Mouse (Mus musculus) midbrain, embryonic 11.5 days (tissue): ENCODE data around the gene Gm21981. TPM values are rescaled to one million over a fixed set of nuclear protein-coding genes. Genes with fewer than 3 reads are reported as not detected.
A peak's percentile ranks its signal among the peaks of the same experiment; 100 is the strongest.

ENCODE experiments used
- ATAC-seq: fragments of 200-750 bp; cut with Nextera tagmentation; 2 replicates; pipeline ENCODE4 v1.8.0; 2017; ENCODE audit warnings: moderate TSS enrichment, moderate library complexity; ENCODE audit not compliant: low FRiP score
- DNase-seq: peaks from one replicate; pipeline ENCODE4 v3.0.0; 2015; ENCODE audit warnings: low spot score; ENCODE audit errors: missing footprints
- H3K27ac ChIP-seq: fragments of 300-500 bp; sonication (generic); 2 replicates; pipeline ENCODE4 v1.5.1; 2014; ENCODE audit warnings: low read depth, low read length
- H3K27me3 ChIP-seq: fragments of 300-500 bp; sonication (generic); 2 replicates; pipeline ENCODE4 v1.6.1; 2014; ENCODE audit warnings: mild to moderate bottlenecking, low read length, moderate library complexity, mixed read lengths; ENCODE audit not compliant: control insufficient read depth, insufficient read depth
- H3K36me3 ChIP-seq: fragments of 300-500 bp; sonication (generic); 2 replicates; pipeline ENCODE4 v1.6.1; 2014; ENCODE audit warnings: mild to moderate bottlenecking, low read length, moderate library complexity, mixed read lengths; ENCODE audit not compliant: control insufficient read depth, insufficient read depth
- H3K4me1 ChIP-seq: fragments of 300-500 bp; sonication (generic); 2 replicates; pipeline ENCODE4 v1.6.1; 2014; ENCODE audit warnings: low read length; ENCODE audit not compliant: control insufficient read depth, insufficient read depth
- H3K4me2 ChIP-seq: fragments of 300-500 bp; sonication (generic); 2 replicates; pipeline ENCODE4 v1.6.1; 2014; ENCODE audit warnings: mild to moderate bottlenecking, moderate library complexity
- H3K4me3 ChIP-seq: fragments of 300-500 bp; sonication (generic); 2 replicates; pipeline ENCODE4 v1.5.1; 2014; ENCODE audit warnings: low read depth, low read length
- H3K9ac ChIP-seq: fragments of 300-500 bp; sonication (generic); 2 replicates; pipeline ENCODE4 v1.6.1; 2014; ENCODE audit warnings: low read length
- H3K9me3 ChIP-seq: fragments of 300-500 bp; sonication (generic); 2 replicates; pipeline ENCODE4 v1.6.1; 2016; ENCODE audit warnings: low read length; ENCODE audit not compliant: control insufficient read depth
- WGBS: fragments of 180-500 bp; shearing (Covaris S2); extraction: QIAGEN DNeasy Blood & Tissue Kit; methylation state at CpG from one replicate; pipeline ENCODE4 v1.1.7; 2014; 5-methylcytosine and 5-hydroxymethylcytosine counted together
- polyA plus RNA-seq: library from polyadenylated mRNA; unstranded; fragments of >200 nt; fragmentation: Nextera tagmentation; extraction: Ambion mirVana; gene quantifications from 2 replicates; pipeline ENCODE4 v1.2.1, GENCODE M21; 2014

Gene Gm21981
- polyA plus RNA-seq, 1 experiment from 2014 or later = 2.3 TPM

DNA sequence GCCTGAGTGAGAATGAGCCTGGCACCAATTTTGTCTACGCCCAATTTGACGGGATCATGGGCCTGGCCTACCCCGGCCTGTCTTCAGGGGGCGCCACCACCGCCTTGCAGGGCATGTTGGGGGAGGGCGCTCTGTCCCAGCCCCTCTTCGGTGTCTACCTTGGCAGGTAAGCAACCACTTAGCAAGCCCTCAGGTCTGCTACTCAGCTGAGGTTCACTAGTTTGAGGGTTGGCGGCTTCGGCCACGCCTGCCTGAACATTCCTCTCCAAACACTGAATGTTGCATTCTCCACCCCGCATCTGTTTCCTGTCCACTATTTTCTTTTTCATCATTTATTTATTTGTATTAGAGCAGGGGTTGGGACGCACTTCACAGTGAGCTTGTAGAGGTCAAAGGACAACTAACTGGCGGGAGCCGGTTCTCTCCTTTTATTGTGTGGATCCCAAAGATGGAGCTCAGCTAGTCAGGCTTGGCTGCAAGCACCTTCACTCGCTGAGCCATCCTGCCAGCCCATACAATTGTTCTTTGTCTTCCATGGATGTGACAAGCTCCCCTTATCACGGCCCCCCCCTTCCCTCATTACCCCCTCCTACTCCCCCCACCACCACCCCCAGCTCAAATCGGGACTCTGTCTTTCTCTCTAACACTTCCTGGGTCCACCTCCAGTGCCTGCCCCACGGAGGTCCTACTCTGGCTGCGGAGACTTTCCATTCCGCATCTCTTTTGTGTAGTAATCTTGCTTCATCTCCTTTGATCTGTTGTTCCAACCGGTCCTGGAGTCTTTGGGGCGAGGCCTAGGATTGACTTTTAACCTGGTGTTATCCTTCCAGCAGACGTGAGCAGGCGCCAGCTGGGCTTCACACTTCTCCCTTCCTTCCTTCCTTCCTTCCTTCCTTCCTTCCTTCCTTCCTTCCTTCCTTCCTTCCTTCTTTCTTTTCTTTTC is 36.6 kb upstream of the Gm21981 start:
- Histone ChIP-seq H3K36me3 (no peaks in the 10 kb centered on the region), H3K4me1 (no peaks in the 10 kb centered on the region), H3K4me3 (no peak overlapping the region), H3K9me3 (no peaks in the 10 kb centered on the region), H3K9ac (no peak overlapping the region), H3K27ac (no peak overlapping the region), H3K4me2 (no peak overlapping the region), H3K27me3 (no peaks in the 10 kb centered on the region)
- WGBS = 45% methylated on average over 24 of the region's 24 CpGs
- DNase-seq (peak; percentile 89), ATAC-seq (no peak)

DNA sequence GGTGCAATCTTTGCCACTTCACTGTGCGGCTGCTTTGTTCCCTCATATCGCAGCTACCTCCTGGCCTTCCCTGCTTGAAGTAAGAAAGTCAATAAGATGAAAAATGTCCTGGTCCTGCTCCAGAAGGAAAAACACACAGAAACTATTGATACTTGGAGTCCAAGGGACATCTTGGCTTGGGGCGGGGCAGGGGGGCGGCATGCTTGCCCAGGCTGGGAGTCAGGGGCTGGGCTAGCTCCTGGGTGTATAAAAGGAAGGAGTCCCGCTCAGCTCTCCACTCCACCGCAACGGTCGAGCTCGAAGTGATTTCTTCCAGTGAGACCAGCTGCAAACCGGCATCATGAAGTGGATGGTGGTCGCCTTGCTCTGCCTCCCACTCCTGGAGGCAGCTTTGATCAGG is 32.3 kb upstream of the Gm21981 start, which contains the start of gene Pgc:
TSS of gene Pgc (plus strand) at position 277 of the 400 bp plus-strand sequence.
- H3K27ac ChIP-seq = no peak within 1 kb of the TSS
- H3K9me3 ChIP-seq = no peaks in the 10 kb centered on the region
- H3K4me3 ChIP-seq = no peak within 1 kb of the TSS
- H3K36me3 ChIP-seq = no peaks in the 10 kb centered on the region
- H3K27me3 ChIP-seq = no peaks in the 10 kb centered on the region
- no peak within 1 kb of the TSS for H3K9ac ChIP-seq
- H3K4me2 ChIP-seq = no peak within 1 kb of the TSS
- H3K4me1 ChIP-seq = no peaks in the 10 kb centered on the region
- no peak for ATAC-seq
- DNase-seq = no peak
- WGBS = 84% methylated on average over 10 of the region's 11 CpGs

DNA sequence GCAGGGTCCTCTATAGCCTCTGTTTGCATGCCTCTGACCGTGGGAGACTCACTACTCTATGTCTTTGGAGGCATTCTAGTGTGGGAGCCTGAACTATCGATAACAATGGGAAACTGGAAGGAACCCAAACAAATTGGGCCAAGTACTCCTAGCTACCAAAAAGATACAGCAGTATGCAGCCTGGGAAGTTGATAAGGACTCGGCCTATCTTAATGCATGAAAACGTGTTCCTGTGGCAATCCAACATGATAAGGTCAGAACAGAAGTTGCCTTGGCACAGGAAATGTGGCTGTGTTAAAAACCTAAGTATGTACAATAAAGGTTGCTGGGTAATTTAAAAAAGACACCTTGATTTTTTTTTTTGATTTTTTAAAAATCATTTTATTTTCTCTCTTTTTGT is 26.9 kb upstream of the Gm21981 start:
- 92% methylated on average over 4 of the region's 4 CpGs for WGBS
- H3K27me3 ChIP-seq = no peaks in the 10 kb centered on the region
- no peak overlapping the region for H3K9ac ChIP-seq
- ATAC-seq = no peak
- H3K4me3 ChIP-seq = no peak overlapping the region
- DNase-seq = no peak
- H3K36me3 ChIP-seq = no peaks in the 10 kb centered on the region
- no peak overlapping the region for H3K4me2 ChIP-seq
- H3K27ac ChIP-seq = no peak overlapping the region
- H3K9me3 ChIP-seq = no peaks in the 10 kb centered on the region
- H3K4me1 ChIP-seq = no peaks in the 10 kb centered on the region

DNA sequence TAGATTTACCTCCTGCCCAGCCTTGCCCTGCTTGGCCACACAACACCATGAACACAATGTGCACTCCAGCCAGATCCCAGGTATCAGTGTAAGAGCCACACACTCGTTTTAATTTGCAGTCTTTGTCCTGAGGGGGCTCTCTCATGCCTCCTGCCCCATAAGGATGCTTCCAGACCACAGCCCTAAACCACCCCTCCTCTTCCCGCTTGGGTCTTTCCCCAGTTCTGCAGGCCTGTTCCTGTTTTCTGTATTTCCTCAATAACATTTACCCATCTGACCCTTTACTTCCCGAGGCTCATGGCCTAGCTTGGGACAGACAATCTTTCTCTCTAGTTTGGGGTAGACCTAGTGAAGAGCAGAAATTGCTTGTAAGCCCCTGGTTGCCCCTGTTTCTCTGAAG is 20.8 kb upstream of the Gm21981 start:
- 62% methylated on average over 3 of the region's 3 CpGs for whole genome bisulfite sequencing
- H3K27me3 ChIP-seq = no peaks in the 10 kb centered on the region
- ATAC-seq = no peak

DNA sequence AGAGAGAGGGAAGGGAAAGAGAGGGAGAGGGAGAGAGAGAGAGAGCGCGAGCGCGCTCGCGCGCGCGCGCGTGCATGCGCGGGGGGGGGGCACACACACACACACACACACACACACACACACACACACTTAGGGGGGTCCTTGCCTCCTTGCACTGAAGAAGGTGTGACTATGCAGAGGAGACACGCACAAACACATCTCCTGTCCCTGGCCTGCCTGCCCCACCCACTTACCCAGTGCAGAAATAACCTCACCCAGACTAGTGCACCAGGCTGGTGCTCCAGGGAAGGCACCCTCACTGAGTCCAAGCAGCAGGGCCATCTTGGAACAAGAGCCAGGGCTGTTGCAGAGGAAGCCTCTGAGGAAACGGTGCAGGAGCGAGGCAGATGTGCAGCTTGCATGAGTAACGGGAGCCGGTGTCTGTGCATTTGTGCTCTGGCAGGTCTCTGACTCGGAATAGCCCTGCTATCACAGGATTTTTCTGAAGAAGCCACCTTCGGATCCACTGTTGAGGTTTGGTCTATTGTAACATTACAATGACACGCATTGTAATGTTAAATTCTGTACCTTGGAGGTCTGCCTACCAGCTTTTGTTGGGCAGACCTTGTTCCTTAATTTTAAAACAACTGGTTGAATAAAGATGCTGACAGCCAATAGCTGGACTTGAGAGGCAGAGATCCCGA is 18.8 kb upstream of the Gm21981 start:
- Histone ChIP-seq H3K36me3 (no peaks in the 10 kb centered on the region), H3K27ac (no peak overlapping the region), H3K27me3 (no peaks in the 10 kb centered on the region), H3K4me2 (no peak overlapping the region), H3K9ac (no peak overlapping the region), H3K4me3 (no peak overlapping the region), H3K9me3 (no peaks in the 10 kb centered on the region), H3K4me1 (no peaks in the 10 kb centered on the region)
- WGBS = 43% methylated on average over 13 of the region's 22 CpGs
- no peak for ATAC-seq
- no peak for DNase-seq

More for the DNA sequence above, 20.8 kb upstream of the Gm21981 start:
- H3K4me3 ChIP-seq = no peak overlapping the region
- no peak overlapping the region for H3K27ac ChIP-seq
- no peaks in the 10 kb centered on the region for H3K36me3 ChIP-seq
- no peak overlapping the region for H3K9ac ChIP-seq
- no peaks in the 10 kb centered on the region for H3K4me1 ChIP-seq
- DNase-seq = no peak
- H3K9me3 ChIP-seq = no peaks in the 10 kb centered on the region
- no peak overlapping the region for H3K4me2 ChIP-seq

DNA sequence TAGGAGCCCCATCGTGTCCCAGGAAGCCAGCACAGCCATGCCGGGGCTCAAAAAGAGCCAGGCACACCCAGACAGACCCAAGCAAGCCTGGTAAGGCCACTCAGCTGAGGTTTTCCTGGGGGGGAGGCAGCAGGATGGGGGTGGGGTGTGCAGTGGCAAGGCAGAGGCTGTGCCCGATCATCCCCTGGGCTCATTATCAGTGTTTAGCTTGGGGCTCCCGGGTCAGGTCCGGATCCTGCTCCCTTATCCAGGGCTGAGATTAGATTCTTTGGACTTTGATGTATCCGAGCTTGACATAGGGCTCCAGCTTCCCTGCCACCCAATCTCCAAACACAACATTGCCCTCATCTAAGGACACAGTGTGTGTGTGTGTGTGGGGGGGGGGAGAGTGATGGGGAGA is 17.6 kb upstream of the Gm21981 start:
- WGBS = 70% methylated on average over 6 of the region's 6 CpGs
- Histone ChIP-seq H3K36me3 (no peaks in the 10 kb centered on the region), H3K4me2 (no peak overlapping the region), H3K9me3 (no peaks in the 10 kb centered on the region), H3K9ac (no peak overlapping the region), H3K27me3 (no peaks in the 10 kb centered on the region), H3K27ac (no peak overlapping the region), H3K4me1 (no peaks in the 10 kb centered on the region), H3K4me3 (no peak overlapping the region)
- ATAC-seq = no peak
- DNase-seq = no peak

DNA sequence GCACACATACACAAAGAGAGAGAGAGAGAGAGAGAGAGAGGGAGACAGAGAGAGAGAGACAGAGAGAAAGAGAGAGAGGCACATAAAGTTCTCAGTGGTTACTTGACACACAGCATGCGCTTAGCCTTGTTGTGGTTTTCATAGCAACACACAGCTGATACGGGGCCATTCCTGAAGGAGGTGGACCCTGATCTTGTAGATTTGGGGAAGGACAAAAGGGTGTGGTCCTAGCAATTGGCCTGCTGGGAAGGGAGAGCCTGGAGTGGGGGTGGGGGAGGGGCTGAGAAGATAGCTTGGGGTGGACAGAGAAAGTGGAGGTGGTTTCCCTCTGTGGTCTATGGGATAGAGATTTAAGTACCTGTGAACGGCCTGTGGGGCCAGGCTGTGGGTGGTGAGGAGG is 15.8 kb upstream of the Gm21981 start:
- Histone ChIP-seq H3K9me3 (no peaks in the 10 kb centered on the region), H3K4me1 (no peaks in the 10 kb centered on the region), H3K27ac (no peak overlapping the region), H3K9ac (no peak overlapping the region), H3K36me3 (no peaks in the 10 kb centered on the region), H3K4me3 (no peak overlapping the region), H3K4me2 (no peak overlapping the region), H3K27me3 (no peaks in the 10 kb centered on the region)
- 77% methylated on average over 3 of the region's 3 CpGs for WGBS
- no peak for DNase-seq
- no peak for ATAC-seq

DNA sequence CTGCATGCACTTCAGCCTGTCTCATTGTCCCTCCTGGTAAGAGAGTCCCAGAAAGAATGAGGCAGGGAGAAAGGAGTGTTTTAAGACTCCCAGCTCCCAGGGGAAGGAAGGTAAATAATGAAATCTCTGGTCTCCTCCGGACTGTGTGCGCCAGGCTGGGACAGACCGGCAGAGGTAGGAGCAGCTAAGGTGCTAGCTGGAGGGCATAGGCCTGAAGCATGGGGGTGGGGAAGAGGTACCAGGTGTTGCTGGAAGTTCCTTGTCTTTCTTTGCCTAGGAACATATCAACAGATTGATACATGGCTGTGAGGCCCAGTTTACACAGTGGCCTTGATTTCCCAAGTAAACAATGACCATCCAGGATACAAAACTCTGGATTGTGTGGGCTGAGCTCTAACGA is 14.7 kb upstream of the Gm21981 start:
- 88% methylated on average over 4 of the region's 4 CpGs for WGBS
- Histone ChIP-seq H3K27ac (no peak overlapping the region), H3K9ac (no peak overlapping the region), H3K27me3 (no peaks in the 10 kb centered on the region), H3K4me3 (no peak overlapping the region), H3K4me2 (no peak overlapping the region), H3K36me3 (no peaks in the 10 kb centered on the region), H3K4me1 (no peaks in the 10 kb centered on the region), H3K9me3 (no peaks in the 10 kb centered on the region)
- no peak for DNase-seq
- no peak for ATAC-seq

DNA sequence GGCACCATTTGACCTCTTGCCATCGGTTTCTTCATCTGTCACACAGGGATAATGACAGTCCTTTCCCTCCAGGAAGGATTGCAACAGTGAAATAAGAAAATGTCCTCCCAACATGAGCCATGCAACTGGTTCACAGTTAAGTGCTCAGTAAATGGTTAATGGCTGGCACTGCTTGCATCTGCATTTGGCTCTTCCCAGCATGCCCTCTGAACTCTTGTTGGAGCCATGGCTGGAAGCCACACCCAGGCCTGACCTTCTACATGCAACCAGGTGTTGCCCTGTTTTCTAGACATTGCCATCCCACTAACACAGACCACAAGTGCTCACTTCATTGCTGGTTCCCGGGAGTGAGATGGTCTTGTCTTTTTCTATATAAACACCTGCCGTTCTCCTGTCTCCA is 13.7 kb upstream of the Gm21981 start:
- ATAC-seq (no peak), DNase-seq (no peak)
- no peaks in the 10 kb centered on the region for H3K9me3 ChIP-seq
- H3K36me3 ChIP-seq = no peaks in the 10 kb centered on the region
- no peaks in the 10 kb centered on the region for H3K4me1 ChIP-seq
- peaks cover 6% of the 10 kb centered on the region; the same call in 1 of the 2 replicates for H3K27me3 ChIP-seq
- H3K4me2 ChIP-seq = no peak overlapping the region
- H3K9ac ChIP-seq = no peak overlapping the region
- WGBS = 87% methylated on average over 3 of the region's 3 CpGs
- H3K27ac ChIP-seq = no peak overlapping the region
- H3K4me3 ChIP-seq = no peak overlapping the region
